Mouse (Mus musculus): ENCODE data around the gene Zyx.

- TF ChIP-seq CTCF (IDR thresholded peaks at IDR 0.05; ENCODE audit: control insufficient read depth, insufficient read depth, insufficient replicate concordance, low read depth, low read length) (no peak), POLR2A (IDR thresholded peaks at IDR 0.05; ENCODE audit: control insufficient read depth, low read depth, low read length) (no peak)
Measured at GRCm38 (mm10) chr6:42328757-42329156, 20.7 kb upstream of the Zyx start.
